Mouse (Mus musculus) testis, adult 2 months (tissue): ENCODE measurements around the gene Klf13.

Experiments
- CTCF ChIP-seq: fragments of 200-500 bp; IDR thresholded peaks from 2 replicates; pipeline ENCODE4 v1.5.1; 2012; ENCODE audit warnings: low read depth, mild to moderate bottlenecking, inconsistent platforms, low read length, moderate library complexity; ENCODE audit not compliant: control insufficient read depth, insufficient read depth, insufficient replicate concordance
- POLR2A ChIP-seq: fragments of 200-500 bp; IDR thresholded peaks from 2 replicates; pipeline ENCODE4 v1.6.1; 2012; ENCODE audit warnings: low read depth, mild to moderate bottlenecking, inconsistent platforms, low read length, moderate library complexity; ENCODE audit not compliant: control insufficient read depth

GRCm38 (mm10) chr7:63893729-63894128 lies 45.0 kb downstream of the Klf13 start:
- TF ChIP-seq CTCF (no peak), POLR2A (no peak)
